ENCODE assay signal across 8 mouse cellular contexts in the genomic region with DNA sequence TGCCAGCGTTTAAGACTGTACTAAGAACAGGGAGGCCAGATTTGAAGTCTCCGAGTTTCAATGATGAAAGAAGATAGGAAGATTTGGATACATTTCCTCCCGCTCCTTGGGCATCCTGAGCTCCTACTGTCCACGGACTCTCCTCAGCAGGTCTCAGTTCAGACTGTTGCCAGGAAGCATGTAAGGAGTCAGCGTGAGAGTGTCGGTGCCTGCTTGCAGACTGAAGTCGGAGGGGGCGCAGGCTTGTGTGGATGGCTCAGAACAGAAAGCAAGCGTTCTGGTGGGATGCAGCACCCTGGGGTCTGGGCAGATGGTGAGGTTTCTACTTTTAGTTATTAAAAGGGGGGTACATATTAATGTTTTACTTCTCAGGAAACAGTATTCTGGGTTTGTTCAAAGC. TPM values are rescaled to one million over a fixed set of nuclear protein-coding genes. Genes with fewer than 3 reads are reported as not detected.
DNase-seq lines count a peak whose midpoint lies in the region; ATAC-seq lines count a peak whose summit lies in the region.

No protein-coding gene starts in this region.

- H3K27ac ChIP-seq in hindbrain, embryonic 10.5 days, result no peak overlapping the region
- no peak overlapping the region for H3K27ac ChIP-seq in hindbrain, embryonic 12.5 days
- H3K27ac ChIP-seq in limb, embryonic 13.5 days, result no peak overlapping the region

- DNase-seq in hindbrain, embryonic 10.5 days (ENCODE audit: low spot score), result no peak
- DNase-seq in 416B (ENCODE audit: low read depth) (peak; percentile 17), MN1 (ENCODE audit: low spot score) (peak; percentile 19)
- no peak for DNase-seq in ovary, adult 18-20 months (ENCODE audit: low spot score)
- DNase-seq in frontal cortex, postnatal 25 days (ENCODE audit: low spot score in 2 of 2), result no peak
- DNase-seq in right cerebral cortex, postnatal 10 days (ENCODE audit: low spot score in 2 of 2), result no peak

- H3K9ac ChIP-seq in hindbrain, embryonic 12.5 days, result no peak overlapping the region
- no peak overlapping the region for H3K9ac ChIP-seq in limb, embryonic 13.5 days

- peak overlapping the region; percentile 9; the same call in 1 of the 2 replicates for H3K4me3 ChIP-seq in hindbrain, embryonic 10.5 days
- H3K4me3 ChIP-seq in hindbrain, embryonic 12.5 days, result no peak overlapping the region
- H3K4me3 ChIP-seq in limb, embryonic 13.5 days, result peak overlapping the region; percentile 14

- H3K36me3 ChIP-seq in hindbrain, embryonic 10.5 days, result no peaks in the 10 kb centered on the region
- no peaks in the 10 kb centered on the region for H3K36me3 ChIP-seq in hindbrain, embryonic 12.5 days
- H3K36me3 ChIP-seq in limb, embryonic 13.5 days, result no peaks in the 10 kb centered on the region

- 57% methylated on average over 9 of the region's 9 CpGs for WGBS in hindbrain, embryonic 10.5 days
- 49% methylated on average over 9 of the region's 9 CpGs for WGBS in hindbrain, embryonic 12.5 days
- 47% methylated on average over 9 of the region's 9 CpGs for WGBS in limb, embryonic 13.5 days

- peaks cover 17% of the 10 kb centered on the region for H3K4me1 ChIP-seq in hindbrain, embryonic 10.5 days (replicated peaks)
- H3K4me1 ChIP-seq in hindbrain, embryonic 12.5 days, result 0 out of 2 replicates have a peak, but pooled peaks cover 2% of the 10 kb centered on the region
- H3K4me1 ChIP-seq in limb, embryonic 13.5 days, result no peaks in the 10 kb centered on the region

- H3K9me3 ChIP-seq in hindbrain, embryonic 10.5 days, result no peaks in the 10 kb centered on the region
- no peaks in the 10 kb centered on the region for H3K9me3 ChIP-seq in hindbrain, embryonic 12.5 days (replicated peaks)
- no peaks in the 10 kb centered on the region for H3K9me3 ChIP-seq in limb, embryonic 13.5 days

- no peak overlapping the region; the same call in 1 of the 2 replicates for H3K4me2 ChIP-seq in hindbrain, embryonic 12.5 days (replicated peaks)
- peak overlapping the region; percentile 37 for H3K4me2 ChIP-seq in limb, embryonic 13.5 days (replicated peaks)

- no peak for ATAC-seq in hindbrain, embryonic 12.5 days (ENCODE audit: low FRiP score)
- no peak for ATAC-seq in limb, embryonic 13.5 days (ENCODE audit: low FRiP score, low read depth)

- peaks cover 19% of the 10 kb centered on the region for H3K27me3 ChIP-seq in hindbrain, embryonic 10.5 days (ENCODE audit: insufficient read depth, poor library complexity, severe bottlenecking)
- H3K27me3 ChIP-seq in hindbrain, embryonic 12.5 days, result peaks cover 5% of the 10 kb centered on the region; the same call in 1 of the 2 replicates
- H3K27me3 ChIP-seq in limb, embryonic 13.5 days, result peaks cover 11% of the 10 kb centered on the region

RNA-seq across cellular contexts. Expression of a gene that starts 24.6 kb away (rescaled TPM):
- 0.10 TPM in 1 of 2 replicates, not detected in the other for polyA plus RNA-seq in hindbrain, embryonic 10.5 days (2016; fragmentation: Nextera tagmentation; extraction: Ambion mirVana)
- 0.09 and 0.25 TPM in 2 replicates for polyA plus RNA-seq in hindbrain, embryonic 12.5 days (2016; fragmentation: Nextera tagmentation; extraction: Ambion mirVana)
- polyA plus RNA-seq in limb, embryonic 13.5 days (2015; fragmentation: Nextera tagmentation; extraction: Ambion mirVana), result 0.28 and 0.71 TPM in 2 replicates

RNA-seq across cellular contexts. Expression of a gene that starts 52.6 kb away (rescaled TPM):
- polyA plus RNA-seq in hindbrain, embryonic 10.5 days (2016; fragmentation: Nextera tagmentation; extraction: Ambion mirVana), result 34.2 and 42.9 TPM in 2 replicates
- 67.5 and 73.1 TPM in 2 replicates for polyA plus RNA-seq in hindbrain, embryonic 12.5 days (2016; fragmentation: Nextera tagmentation; extraction: Ambion mirVana)
- 52.0 and 56.0 TPM in 2 replicates for polyA plus RNA-seq in limb, embryonic 13.5 days (2015; fragmentation: Nextera tagmentation; extraction: Ambion mirVana)

Comparison
In these comparisons a context has a peak if more than half of its experiments do, and no peak if none do; other contexts are left out.
1. DNase-seq: peak in 416B (single experiment) and MN1 (single experiment); none in hindbrain, embryonic 10.5 days (single experiment), ovary, adult 18-20 months (single experiment), frontal cortex, postnatal 25 days (0 of 2) and right cerebral cortex, postnatal 10 days (0 of 2).